Mouse (Mus musculus) ES-Bruce4 (cell line): Measurements from ENCODE around the gene Yif1b.

Experiments used
- CTCF ChIP-seq: IDR thresholded peaks from one replicate; pipeline ENCODE4 v1.8.1; 2011; ENCODE audit warnings: low read depth, low read length
- EP300 ChIP-seq: IDR thresholded peaks from 2 replicates; pipeline ENCODE4 v1.6.1; 2011; ENCODE audit warnings: low read depth, low read length; ENCODE audit not compliant: insufficient read depth

GRCm38 (mm10) chr7:29225520-29225919, 12.6 kb upstream of the Yif1b start:
- TF ChIP-seq CTCF (no peak), EP300 (no peak)
